Mouse (Mus musculus): ENCODE data around the gene Prim1. TPM values are rescaled to one million over a fixed set of nuclear protein-coding genes. Genes with fewer than 3 reads are reported as not detected.

The Prim1 gene
- polyA plus RNA-seq, 1 experiment, result 27.8 TPM

DNA sequence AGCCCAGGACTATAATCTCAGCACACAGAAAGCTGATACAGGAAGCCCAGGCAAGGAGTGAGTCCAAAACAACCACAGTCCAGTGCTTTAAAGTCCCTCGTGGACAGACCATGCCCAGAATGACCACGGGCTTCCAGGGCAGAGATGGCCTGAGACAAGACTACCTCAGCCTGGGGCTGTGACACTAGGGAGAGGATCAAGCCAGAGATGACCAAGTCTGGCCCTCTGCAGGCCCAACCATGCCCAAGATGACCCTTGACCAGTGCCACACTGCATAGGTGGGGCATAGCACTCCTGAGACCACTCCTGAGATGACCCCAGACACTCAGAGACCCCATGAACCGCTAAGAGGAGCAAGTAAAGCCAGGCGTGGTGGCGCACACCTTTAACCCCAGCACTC, 5.2 kb upstream of the Prim1 start:
- Histone ChIP-seq H3K79me3 (ENCODE audit: low read depth) (no peaks in the 10 kb centered on the region), H3K36me3 (ENCODE audit: control insufficient read depth, insufficient read depth) (no peaks in the 10 kb centered on the region), H3K27me3 (ENCODE audit: control insufficient read depth, insufficient read depth, insufficient read length) (peaks cover 7% of the 10 kb centered on the region), H3K4me3 (ENCODE audit: insufficient read depth, poor library complexity, severe bottlenecking) (no peak overlapping the region), H3K79me2 (ENCODE audit: control insufficient read depth, insufficient read depth) (no peaks in the 10 kb centered on the region), H3ac (ENCODE audit: control insufficient read depth, insufficient read length, low read depth) (no peak overlapping the region)
- TF ChIP-seq MYOD1 (IDR thresholded peaks at IDR 0.05; ENCODE audit: control insufficient read depth, insufficient read length, low read depth), result no peak
- no peak for TF ChIP-seq USF1 (IDR thresholded peaks at IDR 0.05; ENCODE audit: low read depth)
- TF ChIP-seq CEBPB (IDR thresholded peaks at IDR 0.05; ENCODE audit: low read depth), result no peak
- no peak for TF ChIP-seq FOSL1 (IDR thresholded peaks at IDR 0.05; ENCODE audit: insufficient read depth, low read length, poor library complexity, severe bottlenecking)
- TF ChIP-seq MYOG (IDR thresholded peaks at IDR 0.05; ENCODE audit: control insufficient read depth, extremely low read depth, insufficient read length), result no peak
- no peak for TF ChIP-seq CTCF (IDR thresholded peaks at IDR 0.05; ENCODE audit: control insufficient read depth, insufficient read depth, insufficient read length)

DNA sequence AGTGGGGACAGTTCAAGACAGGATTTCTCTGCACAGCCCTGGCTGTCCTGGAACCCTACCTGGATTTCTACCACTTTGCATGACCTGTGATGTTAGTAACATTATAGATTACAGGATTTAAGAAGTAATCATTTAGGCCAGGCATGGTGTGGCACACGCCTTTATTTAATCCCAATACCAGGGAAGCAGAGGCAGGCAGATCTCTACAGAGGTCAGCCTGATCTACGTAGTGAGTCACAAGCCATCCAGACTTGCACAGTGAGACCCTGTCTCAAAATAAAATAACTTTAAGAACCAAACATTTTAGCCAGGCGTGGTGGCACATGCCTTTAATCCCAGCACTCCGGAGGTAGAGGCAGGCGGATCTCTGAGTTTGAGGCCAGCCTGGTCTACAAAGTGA, 7.2 kb downstream of the Prim1 start:
- Histone ChIP-seq H3K4me3 (ENCODE audit: insufficient read depth, poor library complexity, severe bottlenecking) (no peak overlapping the region), H3K79me2 (ENCODE audit: control insufficient read depth, insufficient read depth) (no peaks in the 10 kb centered on the region), H3K79me3 (ENCODE audit: low read depth) (peaks cover 2% of the 10 kb centered on the region), H3ac (ENCODE audit: control insufficient read depth, insufficient read length, low read depth) (no peak overlapping the region), H3K36me3 (ENCODE audit: control insufficient read depth, insufficient read depth) (peaks cover 80% of the 10 kb centered on the region), H3K27me3 (ENCODE audit: control insufficient read depth, insufficient read depth, insufficient read length) (no peaks in the 10 kb centered on the region)
- TF ChIP-seq MYOG (IDR thresholded peaks at IDR 0.05; ENCODE audit: control insufficient read depth, extremely low read depth, insufficient read length), result no peak
- TF ChIP-seq MYOD1 (IDR thresholded peaks at IDR 0.05; ENCODE audit: control insufficient read depth, insufficient read length, low read depth), result no peak
- TF ChIP-seq FOSL1 (IDR thresholded peaks at IDR 0.05; ENCODE audit: insufficient read depth, low read length, poor library complexity, severe bottlenecking), result no peak
- TF ChIP-seq CEBPB (IDR thresholded peaks at IDR 0.05; ENCODE audit: low read depth), result no peak
- no peak for TF ChIP-seq USF1 (IDR thresholded peaks at IDR 0.05; ENCODE audit: low read depth)
- no peak for TF ChIP-seq CTCF (IDR thresholded peaks at IDR 0.05; ENCODE audit: control insufficient read depth, insufficient read depth, insufficient read length)
- TF ChIP-seq MAX (IDR thresholded peaks at IDR 0.05), result no peak

- Histone ChIP-seq H3K79me2 (ENCODE audit: control insufficient read depth, insufficient read depth) (no peaks in the 10 kb centered on the region), H3K36me3 (ENCODE audit: control insufficient read depth, insufficient read depth) (peaks cover 83% of the 10 kb centered on the region), H3ac (ENCODE audit: control insufficient read depth, insufficient read length, low read depth) (no peak overlapping the region), H3K27me3 (ENCODE audit: control insufficient read depth, insufficient read depth, insufficient read length) (no peaks in the 10 kb centered on the region), H3K79me3 (ENCODE audit: low read depth) (no peaks in the 10 kb centered on the region), H3K4me3 (ENCODE audit: insufficient read depth, poor library complexity, severe bottlenecking) (no peak overlapping the region)
- TF ChIP-seq MYOD1 (IDR thresholded peaks at IDR 0.05; ENCODE audit: control insufficient read depth, insufficient read length, low read depth) (no peak), CEBPB (IDR thresholded peaks at IDR 0.05; ENCODE audit: low read depth) (no peak), USF1 (IDR thresholded peaks at IDR 0.05; ENCODE audit: low read depth) (no peak), CTCF (IDR thresholded peaks at IDR 0.05; ENCODE audit: control insufficient read depth, insufficient read depth, insufficient read length) (no peak), MAX (IDR thresholded peaks at IDR 0.05) (no peak), FOSL1 (IDR thresholded peaks at IDR 0.05; ENCODE audit: insufficient read depth, low read length, poor library complexity, severe bottlenecking) (no peak), MYOG (IDR thresholded peaks at IDR 0.05; ENCODE audit: control insufficient read depth, extremely low read depth, insufficient read length) (no peak)
These were observed 8.5 kb downstream of the Prim1 start for GRCm38 (mm10) chr10:128023496-128023895.

DNA sequence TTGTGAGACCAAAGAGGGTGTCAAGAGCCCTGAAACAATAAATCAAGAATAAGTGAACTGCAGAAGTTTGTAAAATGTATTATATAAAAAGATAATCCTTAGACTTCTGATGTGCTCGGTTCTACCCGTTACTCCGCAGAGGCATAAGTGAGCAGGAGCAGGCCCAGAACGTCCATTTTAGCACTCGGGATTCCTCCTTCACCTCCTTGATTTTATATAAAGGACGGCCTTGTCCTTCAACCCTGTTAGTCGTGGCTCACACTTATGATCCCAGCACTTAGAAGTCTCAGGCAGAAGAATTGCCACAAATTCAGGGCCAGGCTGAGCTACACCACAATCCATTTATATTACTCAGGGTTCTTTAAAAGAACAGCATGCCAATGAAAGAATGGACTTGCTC, 15.0 kb downstream of the Prim1 start:
- no peak overlapping the region for H3ac ChIP-seq (ENCODE audit: control insufficient read depth, insufficient read length, low read depth)
- no peaks in the 10 kb centered on the region for H3K27me3 ChIP-seq (ENCODE audit: control insufficient read depth, insufficient read depth, insufficient read length)
- no peaks in the 10 kb centered on the region for H3K79me2 ChIP-seq (ENCODE audit: control insufficient read depth, insufficient read depth)
- TF ChIP-seq CTCF (IDR thresholded peaks at IDR 0.05; ENCODE audit: control insufficient read depth, insufficient read depth, insufficient read length) (no peak), MYOG (IDR thresholded peaks at IDR 0.05; ENCODE audit: control insufficient read depth, extremely low read depth, insufficient read length) (no peak)
- no peak overlapping the region for H3K4me3 ChIP-seq (ENCODE audit: insufficient read depth, poor library complexity, severe bottlenecking)
- H3K79me3 ChIP-seq (ENCODE audit: low read depth), result no peaks in the 10 kb centered on the region
- H3K36me3 ChIP-seq (ENCODE audit: control insufficient read depth, insufficient read depth), result peaks cover 64% of the 10 kb centered on the region

DNA sequence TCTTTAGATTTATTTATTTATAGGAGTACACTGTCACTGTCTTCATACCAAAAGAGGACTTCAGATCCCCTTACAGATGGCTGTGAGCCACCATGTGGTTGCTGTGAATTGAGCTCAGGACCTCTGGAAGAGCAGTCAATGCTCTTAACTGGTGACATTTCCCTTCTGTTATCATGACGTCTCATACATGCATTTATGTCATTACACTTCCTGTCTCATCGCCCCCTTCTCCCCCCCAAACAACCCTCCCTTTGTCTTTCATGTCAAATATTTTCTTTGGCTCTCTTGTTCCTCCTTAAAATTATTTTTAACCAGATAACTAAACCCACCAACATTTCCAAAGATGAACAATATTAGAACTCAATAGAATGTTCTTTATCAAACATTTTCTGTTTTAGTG, 15.9 kb downstream of the Prim1 start:
- Histone ChIP-seq H3K36me3 (ENCODE audit: control insufficient read depth, insufficient read depth) (peaks cover 57% of the 10 kb centered on the region), H3K27me3 (ENCODE audit: control insufficient read depth, insufficient read depth, insufficient read length) (no peaks in the 10 kb centered on the region)
- TF ChIP-seq CEBPB (IDR thresholded peaks at IDR 0.05; ENCODE audit: low read depth), result no peak
- TF ChIP-seq USF1 (IDR thresholded peaks at IDR 0.05; ENCODE audit: low read depth), result no peak
- no peak for TF ChIP-seq MYOG (IDR thresholded peaks at IDR 0.05; ENCODE audit: control insufficient read depth, extremely low read depth, insufficient read length)
- TF ChIP-seq MAX (IDR thresholded peaks at IDR 0.05), result no peak
- no peak for TF ChIP-seq CTCF (IDR thresholded peaks at IDR 0.05; ENCODE audit: control insufficient read depth, insufficient read depth, insufficient read length)
- no peak for TF ChIP-seq FOSL1 (IDR thresholded peaks at IDR 0.05; ENCODE audit: insufficient read depth, low read length, poor library complexity, severe bottlenecking)

DNA sequence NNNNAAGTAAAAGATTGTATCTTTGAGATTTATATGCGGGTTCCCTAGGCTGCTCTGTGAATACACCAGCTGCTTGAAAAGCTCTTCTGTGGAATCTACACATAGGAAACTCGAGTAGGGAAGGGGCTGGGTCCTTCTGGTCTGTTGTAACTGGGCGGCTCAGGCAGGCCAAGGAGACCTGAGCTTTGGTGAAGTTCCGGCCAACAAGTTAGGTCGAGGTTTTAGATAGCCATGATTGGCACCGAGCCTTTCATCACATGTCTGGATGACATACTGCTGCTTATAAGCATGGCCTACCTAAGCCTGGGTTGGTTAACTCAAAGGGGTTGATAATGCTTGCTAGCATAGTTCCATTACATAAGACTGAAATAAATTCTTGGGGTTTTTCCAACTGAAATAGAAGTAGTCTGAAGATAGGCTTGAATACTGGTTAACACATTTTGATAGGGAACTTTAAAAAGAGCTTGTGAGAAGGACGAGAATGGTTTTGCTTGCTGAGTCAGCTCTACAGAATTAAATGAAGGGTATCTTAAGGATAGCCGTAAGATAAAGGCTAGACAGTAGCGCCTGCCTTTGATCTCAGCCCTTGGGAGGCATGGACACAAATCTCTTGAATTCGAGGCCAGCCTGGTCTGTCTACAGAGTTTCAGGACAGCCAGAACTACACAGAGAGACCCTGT, 21.9 kb downstream of the Prim1 start:
- Histone ChIP-seq H3K27me3 (ENCODE audit: control insufficient read depth, insufficient read depth, insufficient read length) (no peaks in the 10 kb centered on the region), H3K79me3 (ENCODE audit: low read depth) (peaks cover 64% of the 10 kb centered on the region), H3K4me3 (ENCODE audit: insufficient read depth, poor library complexity, severe bottlenecking) (peak overlapping the region; percentile 96), H3K79me2 (ENCODE audit: control insufficient read depth, insufficient read depth) (peaks cover 66% of the 10 kb centered on the region), H3K36me3 (ENCODE audit: control insufficient read depth, insufficient read depth) (peaks cover 60% of the 10 kb centered on the region), H3ac (ENCODE audit: control insufficient read depth, insufficient read length, low read depth) (peak overlapping the region; percentile 100)
- peak; percentile 53 for TF ChIP-seq USF1 (IDR thresholded peaks at IDR 0.05; ENCODE audit: low read depth)
- peak; percentile 38 for TF ChIP-seq MAX (IDR thresholded peaks at IDR 0.05)
- TF ChIP-seq MYOG (IDR thresholded peaks at IDR 0.05; ENCODE audit: control insufficient read depth, extremely low read depth, insufficient read length), result no peak
- no peak for TF ChIP-seq CEBPB (IDR thresholded peaks at IDR 0.05; ENCODE audit: low read depth)
- no peak for TF ChIP-seq FOSL1 (IDR thresholded peaks at IDR 0.05; ENCODE audit: insufficient read depth, low read length, poor library complexity, severe bottlenecking)
- TF ChIP-seq MYOD1 (IDR thresholded peaks at IDR 0.05; ENCODE audit: control insufficient read depth, insufficient read length, low read depth), result no peak
- TF ChIP-seq CTCF (IDR thresholded peaks at IDR 0.05; ENCODE audit: control insufficient read depth, insufficient read depth, insufficient read length), result no peak

More for the DNA sequence above, 15.9 kb downstream of the Prim1 start:
- Histone ChIP-seq H3K79me3 (ENCODE audit: low read depth) (peaks cover 4% of the 10 kb centered on the region), H3K4me3 (ENCODE audit: insufficient read depth, poor library complexity, severe bottlenecking) (no peak overlapping the region), H3K79me2 (ENCODE audit: control insufficient read depth, insufficient read depth) (peaks cover 6% of the 10 kb centered on the region), H3ac (ENCODE audit: control insufficient read depth, insufficient read length, low read depth) (no peak overlapping the region)

Measured in C2C12 (cell line).